Mouse (Mus musculus): ENCODE results near the gene Emilin2.

Emilin2 gene

DNA sequence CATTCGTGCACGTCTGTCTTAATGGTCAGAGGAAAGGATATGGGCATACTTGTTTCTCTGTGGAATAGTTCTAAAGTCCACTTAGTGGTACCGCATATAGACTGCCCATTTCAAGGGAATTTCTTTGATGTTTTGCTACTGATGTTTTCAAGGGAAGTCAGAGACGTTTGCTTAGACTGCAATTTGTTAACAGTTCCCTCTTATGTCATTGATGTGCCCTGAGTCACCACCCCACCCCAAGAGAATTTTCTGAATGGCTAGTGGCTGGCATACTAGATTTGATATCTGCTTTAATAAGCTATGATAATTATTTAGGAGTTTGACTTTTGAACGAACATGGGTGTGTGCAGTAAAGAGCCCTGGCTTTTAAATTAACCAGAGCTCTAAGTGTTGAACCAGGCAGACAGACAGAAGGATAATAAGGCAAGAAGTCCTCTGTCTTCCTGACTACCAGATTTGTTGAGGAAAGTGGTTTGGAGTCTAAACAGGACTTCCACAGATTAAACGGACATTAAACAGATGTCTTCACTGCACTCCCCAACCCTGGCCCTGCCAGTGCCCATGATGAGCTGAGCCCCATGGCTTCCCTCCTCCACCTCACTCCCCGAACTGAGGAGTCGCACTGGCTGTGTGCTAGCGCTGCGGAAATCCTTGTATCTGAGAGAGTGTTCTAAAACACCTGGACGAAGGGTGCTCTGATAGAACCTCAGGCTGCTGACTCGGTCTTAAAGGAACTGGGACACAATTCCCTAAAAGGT, 105.5 kb downstream of the Emilin2 start:
- CTCF ChIA-PET: no interaction called here

DNA sequence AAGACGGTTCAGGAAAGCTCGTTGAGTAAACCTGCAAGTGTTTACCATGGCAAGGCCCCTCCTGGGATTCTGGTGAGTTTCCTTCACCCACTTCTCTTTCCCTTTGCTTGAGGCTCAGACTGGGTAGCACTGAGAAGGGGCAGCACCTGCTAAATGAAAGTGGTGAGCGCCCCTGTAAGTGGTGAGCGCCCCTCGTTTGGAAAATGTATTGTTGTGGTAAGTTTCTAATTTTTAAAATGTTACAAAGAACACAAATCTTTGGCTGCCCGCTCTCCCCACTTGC, 107.0 kb downstream of the Emilin2 start:
- CTCF ChIA-PET: interaction anchor here (0.7 kb wide), 1 partner anchor 14 kb away, joined by 5 read pairs; no protein-coding TSS in a partner anchor

DNA sequence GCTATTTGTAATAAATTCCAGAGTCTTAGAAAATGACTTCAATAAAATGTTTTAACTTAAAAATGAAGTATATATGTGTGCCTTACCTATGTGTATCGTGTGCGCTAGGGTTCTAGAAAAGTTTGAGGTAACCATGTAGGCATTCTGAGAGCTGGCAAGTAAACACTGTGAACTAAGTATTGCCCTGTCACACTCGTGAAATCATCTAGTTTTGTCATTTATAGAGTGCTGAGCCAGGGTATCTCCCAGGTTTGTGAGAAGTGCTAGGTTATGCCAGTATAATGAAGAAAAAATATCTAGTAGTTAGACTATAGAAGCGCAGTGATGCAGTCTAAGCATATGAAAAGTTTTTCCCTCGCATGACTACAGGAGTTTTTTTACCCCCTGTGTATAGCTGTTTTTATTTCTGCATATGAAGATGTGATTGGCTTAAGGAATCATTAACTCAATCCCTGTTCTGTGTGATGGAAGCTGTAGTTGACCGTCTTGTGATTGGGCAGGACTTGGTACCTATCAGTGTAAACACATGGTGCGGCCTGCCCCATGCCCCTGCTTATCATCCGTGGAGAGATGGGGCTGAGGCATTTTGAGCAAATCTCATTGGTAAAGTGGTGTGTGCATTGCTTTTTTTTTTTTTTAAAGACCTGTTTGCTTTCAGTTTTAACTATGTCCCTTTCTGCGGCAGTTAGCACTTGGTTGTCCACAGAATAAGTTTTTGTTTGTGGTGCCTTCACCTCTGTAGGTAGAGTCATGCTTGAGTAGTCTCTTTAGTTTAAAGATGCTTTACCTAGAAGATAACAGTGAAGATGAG, 107.6 kb downstream of the Emilin2 start:
- CTCF ChIA-PET: interaction anchor here (0.7 kb wide), 1 partner anchor 15 kb away, joined by 5 read pairs; no protein-coding TSS in a partner anchor

Measured in spleen, embryonic (tissue).